Mouse (Mus musculus) hindbrain, embryonic 11.5 days (tissue): Measurements from ENCODE around the gene Arhgef38. TPM values are rescaled to one million over a fixed set of nuclear protein-coding genes. Genes with fewer than 3 reads are reported as not detected.

ENCODE experiments used
- ATAC-seq: fragments of 200-750 bp; cut with Nextera tagmentation; 2 replicates; pipeline ENCODE4 v1.8.0; 2017; ENCODE audit warnings: mild to moderate bottlenecking, moderate TSS enrichment, moderate library complexity; ENCODE audit not compliant: low FRiP score
- DNase-seq: peaks from one replicate; pipeline ENCODE4 v3.0.0-alpha.2; 2015; ENCODE audit warnings: low spot score
- H3K27ac ChIP-seq: fragments of 300-500 bp; sonication (generic); 2 replicates; pipeline ENCODE4 v1.5.1; 2014; ENCODE audit warnings: mild to moderate bottlenecking, low read depth, low read length
- H3K27me3 ChIP-seq: fragments of 300-500 bp; sonication (generic); 2 replicates; pipeline ENCODE4 v1.6.1; 2014; ENCODE audit warnings: mild to moderate bottlenecking, low read length, moderate library complexity, mixed read lengths; ENCODE audit not compliant: control insufficient read depth, insufficient read depth
- H3K36me3 ChIP-seq: fragments of 300-500 bp; sonication (generic); 2 replicates; pipeline ENCODE4 v1.6.1; 2014; ENCODE audit warnings: mild to moderate bottlenecking, low read length, moderate library complexity, mixed read lengths; ENCODE audit not compliant: control insufficient read depth, insufficient read depth
- H3K4me1 ChIP-seq: fragments of 300-500 bp; sonication (generic); replicated peaks from 2 replicates; pipeline ENCODE4 v1.6.1; 2014; ENCODE audit warnings: low read length, mixed read lengths; ENCODE audit not compliant: control insufficient read depth, insufficient read depth
- H3K4me2 ChIP-seq: fragments of 300-500 bp; sonication (generic); replicated peaks from 2 replicates; pipeline ENCODE4 v1.6.1; 2014; ENCODE audit warnings: mild to moderate bottlenecking, low read depth, low read length
- H3K4me3 ChIP-seq: fragments of 300-500 bp; sonication (generic); 2 replicates; pipeline ENCODE4 v1.5.1; 2014; ENCODE audit warnings: low read depth, low read length
- H3K9ac ChIP-seq: fragments of 300-500 bp; sonication (generic); 2 replicates; pipeline ENCODE4 v1.6.1; 2014; ENCODE audit warnings: low read depth, low read length
- H3K9me3 ChIP-seq: fragments of 300-500 bp; sonication (generic); 2 replicates; pipeline ENCODE4 v1.6.1; 2016; ENCODE audit warnings: low read length; ENCODE audit not compliant: control insufficient read depth
- WGBS: fragments of 180-500 bp; shearing (Covaris S2); extraction: QIAGEN DNeasy Blood & Tissue Kit; methylation state at CpG from one replicate; pipeline ENCODE4 v1.1.7; 2014; 5-methylcytosine and 5-hydroxymethylcytosine counted together
- polyA plus RNA-seq: library from polyadenylated mRNA; unstranded; fragments of >200 nt; fragmentation: Nextera tagmentation; extraction: Ambion mirVana; gene quantifications from 2 replicates; pipeline ENCODE4 v1.2.1, GENCODE M21; 2014

The Arhgef38 gene
- polyA plus RNA-seq, 1 experiment from 2014 or later: 0.23 TPM

GRCm38 (mm10) chr3:133094305-133094704, 140.4 kb downstream of the Arhgef38 start:
- no peaks in the 10 kb centered on the region for H3K27me3 ChIP-seq
- 82% methylated on average over 1 of the region's 1 CpGs for WGBS

DNA sequence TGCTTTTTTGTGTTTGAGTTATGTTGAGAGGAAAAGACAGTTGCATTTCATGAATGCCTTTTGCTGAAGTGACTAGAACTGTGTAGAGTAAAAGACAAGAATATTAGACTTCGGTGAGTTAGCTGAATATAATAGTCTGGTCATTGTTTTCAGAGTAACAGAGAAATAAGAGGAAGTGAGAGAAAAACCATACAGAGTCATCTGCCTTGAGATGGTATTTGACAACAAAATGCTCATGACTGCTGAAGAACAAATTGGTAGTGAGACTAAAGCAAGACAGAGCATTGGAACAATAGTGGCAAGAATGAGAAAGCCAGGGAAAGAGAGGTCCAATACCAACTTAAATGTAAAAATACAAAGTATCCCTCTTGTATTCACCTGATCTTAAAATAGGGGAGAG, 141.8 kb downstream of the Arhgef38 start:
- H3K9me3 ChIP-seq: no peaks in the 10 kb centered on the region
- no peak for ATAC-seq
- H3K4me2 ChIP-seq: peak overlapping the region; percentile 53
- 91% methylated on average over 1 of the region's 1 CpGs for WGBS
- peak overlapping the region; percentile 64 for H3K4me3 ChIP-seq
- H3K4me1 ChIP-seq: no peaks in the 10 kb centered on the region
- no peak overlapping the region for H3K27ac ChIP-seq
- DNase-seq: no peak
- H3K36me3 ChIP-seq: no peaks in the 10 kb centered on the region
- H3K9ac ChIP-seq: peak overlapping the region; percentile 88; the same call in 1 of the 2 replicates
- H3K27me3 ChIP-seq: no peaks in the 10 kb centered on the region

More at GRCm38 (mm10) chr3:133094305-133094704, 140.4 kb downstream of the Arhgef38 start:
- 0 out of 2 replicates have a peak, but pooled peaks cover 2% of the 10 kb centered on the region for H3K36me3 ChIP-seq
- no peak overlapping the region for H3K27ac ChIP-seq
- no peaks in the 10 kb centered on the region for H3K9me3 ChIP-seq
- H3K4me2 ChIP-seq: no peak overlapping the region
- DNase-seq: no peak
- H3K4me3 ChIP-seq: no peak overlapping the region
- no peak for ATAC-seq
- H3K9ac ChIP-seq: no peak overlapping the region
- no peaks in the 10 kb centered on the region for H3K4me1 ChIP-seq

DNA sequence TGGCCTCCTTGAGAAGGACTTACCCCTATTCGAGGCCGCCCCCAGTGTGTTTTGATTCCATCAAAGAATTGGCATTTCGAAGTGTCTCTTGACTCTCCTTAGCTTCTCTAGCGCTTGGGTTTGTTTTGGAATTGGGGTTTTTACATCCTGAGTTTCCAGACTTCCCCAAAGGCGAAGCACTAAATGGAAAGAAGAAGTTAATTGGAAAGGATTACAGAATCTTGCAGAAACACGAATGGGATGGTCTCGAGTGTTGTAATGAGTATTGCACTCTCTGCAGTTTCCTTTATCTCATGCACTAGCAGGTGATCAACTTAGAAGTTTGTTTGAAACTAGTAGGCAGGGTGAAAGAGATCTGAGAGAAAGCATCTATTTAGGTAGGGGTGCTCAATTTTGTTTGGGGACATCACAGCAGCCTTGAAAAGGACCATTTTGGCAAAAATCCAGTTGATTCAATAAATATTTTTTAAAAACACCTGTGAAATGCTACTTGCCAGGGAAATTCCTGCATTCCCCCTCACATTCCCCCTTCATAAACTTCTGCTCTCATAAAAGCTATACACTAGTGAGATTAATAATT, 142.4 kb downstream of the Arhgef38 start:
- Histone ChIP-seq H3K4me2 (peak overlapping the region; percentile 53), H3K9me3 (no peaks in the 10 kb centered on the region), H3K36me3 (no peaks in the 10 kb centered on the region), H3K9ac (peak overlapping the region; percentile 88), H3K27me3 (no peaks in the 10 kb centered on the region), H3K27ac (peak overlapping the region; percentile 95), H3K4me3 (peak overlapping the region; percentile 64), H3K4me1 (no peaks in the 10 kb centered on the region)
- DNase-seq (no peak), ATAC-seq (no peak)
- 2% methylated on average over 7 of the region's 7 CpGs for WGBS

- Histone ChIP-seq H3K27me3 (no peaks in the 10 kb centered on the region), H3K9ac (peak within 1 kb of the TSS; percentile 88), H3K36me3 (no peaks in the 10 kb centered on the region), H3K27ac (peak within 1 kb of the TSS; percentile 95), H3K4me2 (peak within 1 kb of the TSS; percentile 58), H3K4me3 (peak within 1 kb of the TSS; percentile 64), H3K4me1 (no peaks in the 10 kb centered on the region), H3K9me3 (no peaks in the 10 kb centered on the region)
- DNase-seq: peak; percentile 98
- peak; percentile 98 for ATAC-seq
- under 1% methylated on average over 52 of the region's 53 CpGs for WGBS
Measured at GRCm38 (mm10) chr3:133091664-133092273, 143.0 kb downstream of the Arhgef38 start, which contains the start of the genes Ints12 and Gstcd. TSS of gene Ints12 (plus strand) at chr3:133091840. TSS of gene Gstcd (minus strand) at chr3:133092033.

DNA sequence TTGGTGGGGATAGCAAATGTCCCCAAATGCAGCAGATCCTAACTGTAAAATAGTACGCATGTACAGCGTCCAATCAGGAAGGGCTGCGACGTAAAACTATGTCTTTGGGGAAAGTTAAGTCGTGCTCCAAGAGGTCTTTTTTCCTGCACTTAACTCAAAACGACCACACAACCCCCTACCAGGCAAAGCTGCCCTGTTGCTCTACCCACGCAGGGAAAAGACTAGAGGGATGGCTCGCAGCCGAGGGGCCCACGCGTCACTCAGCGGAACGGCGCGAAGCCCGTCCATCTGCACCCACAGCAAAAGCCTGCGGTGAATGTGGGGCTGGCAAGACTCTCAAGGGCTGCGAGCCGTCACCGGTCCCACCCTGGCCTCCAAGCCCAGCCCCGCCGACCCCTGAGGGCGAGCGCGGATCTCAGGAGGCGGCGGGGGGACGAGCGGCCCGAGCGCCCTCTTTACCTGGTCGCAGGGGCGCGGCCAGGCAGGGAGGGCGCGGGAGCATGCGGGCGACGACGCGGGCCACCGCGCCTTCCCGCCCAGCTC, 143.6 kb downstream of the Arhgef38 start:
- no peaks in the 10 kb centered on the region for H3K27me3 ChIP-seq
- H3K4me1 ChIP-seq: no peaks in the 10 kb centered on the region
- peak overlapping the region; percentile 58 for H3K4me2 ChIP-seq
- peak overlapping the region; percentile 95 for H3K27ac ChIP-seq
- ATAC-seq (peak; percentile 88), DNase-seq (no peak)
- H3K36me3 ChIP-seq: no peaks in the 10 kb centered on the region
- WGBS: under 1% methylated on average over 41 of the region's 44 CpGs
- H3K9ac ChIP-seq: peak overlapping the region; percentile 88
- H3K4me3 ChIP-seq: peak overlapping the region; percentile 64
- no peaks in the 10 kb centered on the region for H3K9me3 ChIP-seq

DNA sequence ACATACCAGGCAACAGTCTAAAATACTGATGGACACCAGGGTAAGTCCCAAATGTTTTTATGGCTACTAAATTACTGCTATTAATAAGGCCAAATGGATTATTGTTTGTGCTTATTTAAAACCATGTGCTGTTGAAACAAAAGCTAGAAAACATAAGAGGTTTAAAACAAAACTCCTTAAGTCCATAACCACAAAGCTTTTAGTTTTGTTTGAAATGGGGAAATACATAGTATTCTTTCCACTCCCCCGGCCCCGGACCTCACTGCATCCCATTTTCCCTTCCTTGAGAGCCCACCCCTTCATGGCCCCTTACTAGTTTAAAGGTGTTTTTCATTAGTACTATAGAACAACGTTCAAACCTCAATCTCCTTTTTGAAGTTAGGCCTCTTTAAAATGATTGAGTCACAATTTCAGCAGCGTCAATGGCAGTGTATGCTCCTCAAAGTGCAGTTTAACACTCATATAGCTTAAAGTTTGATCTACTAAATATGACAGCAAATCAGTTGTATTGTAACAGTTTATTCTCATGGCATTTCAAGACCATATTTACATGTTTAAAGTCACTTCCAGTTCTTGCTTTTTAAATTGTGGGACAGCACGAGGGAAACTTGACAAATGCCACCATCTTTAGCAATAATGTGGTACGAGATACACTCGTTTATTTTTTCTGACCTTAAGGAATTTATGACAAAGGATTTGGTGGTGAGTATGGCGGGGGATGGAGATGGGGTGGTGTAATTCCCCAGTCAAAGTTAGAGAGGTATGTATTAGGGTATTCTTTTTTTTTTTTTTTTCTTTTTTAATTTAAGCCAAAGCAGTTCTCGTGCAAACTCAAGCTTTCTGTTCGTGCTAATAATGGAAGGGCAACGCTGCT, 144.3 kb downstream of the Arhgef38 start:
- Histone ChIP-seq H3K27me3 (no peaks in the 10 kb centered on the region), H3K4me1 (no peaks in the 10 kb centered on the region), H3K9ac (peak overlapping the region; percentile 88), H3K36me3 (no peaks in the 10 kb centered on the region), H3K4me2 (peak overlapping the region; percentile 58), H3K27ac (peak overlapping the region; percentile 95; the same call in 1 of the 2 replicates), H3K4me3 (peak overlapping the region; percentile 64), H3K9me3 (no peaks in the 10 kb centered on the region)
- no peak for ATAC-seq
- WGBS: 14% methylated on average over 11 of the region's 11 CpGs
- peak; percentile 25 for DNase-seq

DNA sequence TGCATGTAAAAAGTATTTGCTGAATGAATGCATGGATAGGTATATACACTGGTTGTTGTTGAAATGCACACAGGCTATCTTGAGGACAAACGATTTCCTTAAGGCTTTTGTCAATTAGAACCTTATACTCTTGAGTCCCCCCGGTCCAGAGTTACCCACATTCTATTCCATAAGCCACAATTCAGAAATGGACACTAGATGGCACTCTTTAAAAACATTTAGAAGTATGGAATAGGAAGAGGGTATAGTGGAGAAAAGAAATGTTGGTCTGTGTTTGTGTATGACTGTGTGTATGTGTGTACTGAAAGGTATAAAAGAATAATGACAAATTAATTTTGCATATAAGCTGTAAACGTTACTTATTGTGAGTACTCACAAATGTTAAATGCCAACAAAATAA, 148.9 kb downstream of the Arhgef38 start:
- Histone ChIP-seq H3K27ac (no peak overlapping the region), H3K4me3 (no peak overlapping the region), H3K27me3 (no peaks in the 10 kb centered on the region), H3K4me1 (no peaks in the 10 kb centered on the region), H3K9ac (no peak overlapping the region), H3K36me3 (peaks cover 5% of the 10 kb centered on the region; the same call in 1 of the 2 replicates), H3K4me2 (no peak overlapping the region), H3K9me3 (no peaks in the 10 kb centered on the region)
- WGBS: 76% methylated on average over 3 of the region's 3 CpGs
- ATAC-seq (peak; percentile 52), DNase-seq (peak; percentile 58)

DNA sequence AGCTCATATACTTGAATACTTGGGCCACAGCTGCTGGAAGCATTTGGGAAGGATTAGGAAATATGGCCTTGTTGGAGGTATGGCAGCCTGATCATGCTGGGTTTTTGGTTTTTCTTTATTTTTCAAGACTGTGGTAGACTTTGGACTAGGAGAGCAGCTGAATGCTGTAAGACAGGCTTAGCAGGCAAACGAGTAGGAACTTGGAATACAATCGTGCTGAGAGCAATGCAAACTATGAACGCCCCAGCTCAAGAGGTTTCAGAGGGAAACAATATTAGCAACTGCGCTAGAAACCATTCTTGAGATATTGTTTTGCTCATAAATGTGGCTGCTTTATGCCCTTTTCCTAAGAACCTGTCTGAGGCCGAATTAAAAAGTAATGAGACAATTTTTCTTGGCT, 152.0 kb downstream of the Arhgef38 start:
- H3K9ac ChIP-seq: no peak overlapping the region
- ATAC-seq (no peak), DNase-seq (no peak)
- peaks cover 5% of the 10 kb centered on the region; the same call in 1 of the 2 replicates for H3K36me3 ChIP-seq
- no peaks in the 10 kb centered on the region for H3K27me3 ChIP-seq
- no peak overlapping the region for H3K4me2 ChIP-seq
- H3K4me1 ChIP-seq: no peaks in the 10 kb centered on the region
- no peak overlapping the region for H3K4me3 ChIP-seq
- WGBS: 94% methylated on average over 5 of the region's 5 CpGs
- no peak overlapping the region for H3K27ac ChIP-seq
- H3K9me3 ChIP-seq: no peaks in the 10 kb centered on the region
